Mouse (Mus musculus) thymus, adult 2 months (tissue): ENCODE measurements around the gene Bag3.

ENCODE experiments used
- CTCF ChIP-seq: fragments of 200-500 bp; IDR thresholded peaks from 2 replicates; pipeline ENCODE4 v1.5.1; 2012; ENCODE audit warnings: mild to moderate bottlenecking, control low read depth, low read length, moderate library complexity, borderline replicate concordance; ENCODE audit not compliant: control insufficient read depth, poor library complexity, insufficient read depth; ENCODE audit errors: extremely low read depth
- POLR2A ChIP-seq: fragments of 200-500 bp; IDR thresholded peaks from 2 replicates; pipeline ENCODE4 v1.6.1; 2012; ENCODE audit warnings: mild to moderate bottlenecking, low read length, control low read depth, moderate library complexity; ENCODE audit not compliant: control insufficient read depth, poor library complexity, insufficient read depth; ENCODE audit errors: extremely low read depth

GRCm38 (mm10) chr7:128556923-128557430, 33.6 kb downstream of the Bag3 start:
- TF ChIP-seq POLR2A, result no peak
- no peak for TF ChIP-seq CTCF
